Mouse (Mus musculus) erythroid progenitor cell, adult 5-6 weeks (primary cell): ENCODE results near the gene Sh3pxd2a. TPM values are rescaled to one million over a fixed set of nuclear protein-coding genes. Genes with fewer than 3 reads are reported as not detected.

ENCODE experiments used
- ATAC-seq: replicated peaks from 2 replicates; pipeline ENCODE4 v1.8.0; 2016; ENCODE audit warnings: moderate number of reproducible peaks, mild to moderate bottlenecking, moderate TSS enrichment, inconsistent platforms; ENCODE audit not compliant: poor library complexity, low FRiP score, severe bottlenecking
- total RNA-seq, 2 experiments: library from RNA; stranded (forward) in 1 of 2; stranded (reverse) in 1 of 2; fragments of 150-400 nt in 1 of 2; fragments of 186-747, 209-891 nt in 1 of 2; gene quantifications; 2 replicates each; pipeline versions ENCODE4 v1.2.3 to v1.2.4; 2015 to 2017; ENCODE audit warnings: low replicate concordance in 2 of 2

Sh3pxd2a gene
- total RNA-seq, 2 experiments from 2014 or later, result 1.1 to 6.3 TPM

- no peak for ATAC-seq
Observed at GRCm38 (mm10) chr19:47460120-47460960, 3.9 kb downstream of the Sh3pxd2a start.

- no peak for ATAC-seq
Observed at GRCm38 (mm10) chr19:47459214-47459613, 5.0 kb downstream of the Sh3pxd2a start.

- no peak for ATAC-seq
Observed at GRCm38 (mm10) chr19:47458504-47459161, 5.6 kb downstream of the Sh3pxd2a start.

- no peak for ATAC-seq
Observed at GRCm38 (mm10) chr19:47457711-47458503, 6.3 kb downstream of the Sh3pxd2a start.

GRCm38 (mm10) chr19:47456021-47456420 lies 8.2 kb downstream of the Sh3pxd2a start:
- no peak for ATAC-seq

- no peak for ATAC-seq
Observed at GRCm38 (mm10) chr19:47455001-47455755, 9.0 kb downstream of the Sh3pxd2a start.

- ATAC-seq, result no peak
Observed at GRCm38 (mm10) chr19:47454167-47455000, 9.8 kb downstream of the Sh3pxd2a start.

GRCm38 (mm10) chr19:47453352-47453751 lies 10.8 kb downstream of the Sh3pxd2a start:
- ATAC-seq, result no peak

GRCm38 (mm10) chr19:47452682-47453081 lies 11.5 kb downstream of the Sh3pxd2a start:
- no peak for ATAC-seq

GRCm38 (mm10) chr19:47452211-47452610 lies 12.0 kb downstream of the Sh3pxd2a start:
- no peak for ATAC-seq

GRCm38 (mm10) chr19:47451476-47452113 lies 12.6 kb downstream of the Sh3pxd2a start:
- no peak for ATAC-seq

- ATAC-seq, result no peak
Observed at GRCm38 (mm10) chr19:47450261-47451137, 13.7 kb downstream of the Sh3pxd2a start.

- no peak for ATAC-seq
Observed at GRCm38 (mm10) chr19:47449513-47450227, 14.5 kb downstream of the Sh3pxd2a start.

- ATAC-seq, result no peak
Observed at GRCm38 (mm10) chr19:47448618-47449151, 15.5 kb downstream of the Sh3pxd2a start.

GRCm38 (mm10) chr19:47446841-47447365 lies 17.3 kb downstream of the Sh3pxd2a start:
- no peak for ATAC-seq

GRCm38 (mm10) chr19:47446130-47446529 lies 18.1 kb downstream of the Sh3pxd2a start:
- ATAC-seq, result no peak
